ENCODE assay signal across 8 mouse cellular contexts in genomic region chr5:32713042-32713702, GRCm38 (mm10).
DNase-seq lines count a peak whose midpoint lies in the region; ATAC-seq and TF ChIP-seq lines count a peak whose summit lies in the region.

No protein-coding gene starts in this region.

- H3K4me3 ChIP-seq in lung, postnatal 0 days (ENCODE audit: low read depth, low read length) = peak overlapping the region; percentile 68
- H3K4me3 ChIP-seq in cortical plate, adult 2 months (ENCODE audit: insufficient read depth, low read length) = peak overlapping the region; percentile 87
- H3K4me3 ChIP-seq in hindbrain, embryonic 15.5 days = peak overlapping the region; percentile 72
- peak overlapping the region; percentile 59 for H3K4me3 ChIP-seq in midbrain, postnatal 0 days (ENCODE audit: low read depth, low read length)

- peak overlapping the region; percentile 95 for H3K27ac ChIP-seq in lung, postnatal 0 days (ENCODE audit: low read length)
- peak overlapping the region; percentile 20; the same call in 1 of the 2 replicates for H3K27ac ChIP-seq in cortical plate, adult 2 months (ENCODE audit: insufficient read depth, low read length)
- H3K27ac ChIP-seq in hindbrain, embryonic 15.5 days (replicated peaks) = peak overlapping the region; percentile 88
- H3K27ac ChIP-seq in midbrain, postnatal 0 days (ENCODE audit: low read depth, low read length) = peak overlapping the region; percentile 88

- TF ChIP-seq POLR2A in cortical plate, adult 2 months (IDR thresholded peaks at IDR 0.05; ENCODE audit: extremely low read depth, insufficient read depth, low read length) = no peak

- no peaks in the 10 kb centered on the region for H3K36me3 ChIP-seq in lung, postnatal 0 days (ENCODE audit: insufficient read depth, low read length)
- H3K36me3 ChIP-seq in hindbrain, embryonic 15.5 days = no peaks in the 10 kb centered on the region
- H3K36me3 ChIP-seq in midbrain, postnatal 0 days (ENCODE audit: insufficient read depth, low read length) = no peaks in the 10 kb centered on the region

- H3K9me3 ChIP-seq in lung, postnatal 0 days (ENCODE audit: low read length) = no peaks in the 10 kb centered on the region
- H3K9me3 ChIP-seq in hindbrain, embryonic 15.5 days = no peaks in the 10 kb centered on the region
- no peaks in the 10 kb centered on the region for H3K9me3 ChIP-seq in midbrain, postnatal 0 days (ENCODE audit: low read length)

- WGBS in lung, postnatal 0 days = 13% methylated on average over 2 of the region's 2 CpGs
- 21% methylated on average over 2 of the region's 2 CpGs for WGBS in hindbrain, embryonic 15.5 days
- 25% methylated on average over 2 of the region's 2 CpGs for WGBS in midbrain, postnatal 0 days

- peak overlapping the region; percentile 79 for H3K9ac ChIP-seq in lung, postnatal 0 days (replicated peaks; ENCODE audit: low read depth)
- H3K9ac ChIP-seq in hindbrain, embryonic 15.5 days = peak overlapping the region; percentile 61
- peak overlapping the region; percentile 69 for H3K9ac ChIP-seq in midbrain, postnatal 0 days (replicated peaks; ENCODE audit: low read length, poor library complexity, severe bottlenecking)

- peak; percentile 9 for DNase-seq in lung, postnatal 0 days (ENCODE audit: low spot score)
- DNase-seq in lung, postnatal 14 days = no peak
- peak; percentile 12 for DNase-seq in midbrain, postnatal 0 days (ENCODE audit: low spot score)
- no peak for DNase-seq in thymus, postnatal 25 days
- no peak for DNase-seq in right cerebral cortex, postnatal 10 days (ENCODE audit: low spot score in 2 of 2)
- no peak for DNase-seq in layer of hippocampus, adult 9-10 months (ENCODE audit: low spot score)

- peak overlapping the region; percentile 72 for H3K4me2 ChIP-seq in lung, postnatal 0 days (replicated peaks; ENCODE audit: low read depth, low read length)
- H3K4me2 ChIP-seq in hindbrain, embryonic 15.5 days = peak overlapping the region; percentile 92
- H3K4me2 ChIP-seq in midbrain, postnatal 0 days (ENCODE audit: low read depth, low read length, poor library complexity, severe bottlenecking) = peak overlapping the region; percentile 68

- H3K27me3 ChIP-seq in lung, postnatal 0 days (replicated peaks; ENCODE audit: insufficient read depth, low read length) = no peaks in the 10 kb centered on the region
- no peaks in the 10 kb centered on the region for H3K27me3 ChIP-seq in hindbrain, embryonic 15.5 days
- no peaks in the 10 kb centered on the region for H3K27me3 ChIP-seq in midbrain, postnatal 0 days (ENCODE audit: insufficient read depth, low read length)

- no peak for TF ChIP-seq CTCF in lung, postnatal 0 days (IDR thresholded peaks at IDR 0.05)
- no peak for TF ChIP-seq CTCF in cortical plate, adult 2 months (IDR thresholded peaks at IDR 0.05; ENCODE audit: extremely low read depth, insufficient read depth, low read length)
- TF ChIP-seq CTCF in midbrain, postnatal 0 days (IDR thresholded peaks at IDR 0.05) = no peak

- TF ChIP-seq EP300 in lung, postnatal 0 days (IDR thresholded peaks at IDR 0.05) = no peak

- peaks cover 3% of the 10 kb centered on the region; the same call in 1 of the 2 replicates for H3K4me1 ChIP-seq in lung, postnatal 0 days (ENCODE audit: insufficient read depth, low read depth, low read length)
- H3K4me1 ChIP-seq in cortical plate, adult 2 months (ENCODE audit: control insufficient read depth, insufficient read depth, low read length) = peaks cover 2% of the 10 kb centered on the region; the same call in 1 of the 2 replicates
- peaks cover 11% of the 10 kb centered on the region for H3K4me1 ChIP-seq in hindbrain, embryonic 15.5 days (replicated peaks)
- 0 out of 2 replicates have a peak, but pooled peaks cover 6% of the 10 kb centered on the region for H3K4me1 ChIP-seq in midbrain, postnatal 0 days (ENCODE audit: insufficient read depth, low read length)

- ATAC-seq in lung, postnatal 0 days = no peak
- ATAC-seq in hindbrain, embryonic 15.5 days (ENCODE audit: low FRiP score, low read depth) = no peak
- ATAC-seq in midbrain, postnatal 0 days (ENCODE audit: low FRiP score) = peak; percentile 35; the same call in 1 of the 2 replicates

Comparison
In these comparisons a context has a peak if more than half of its experiments do, and no peak if none do; other contexts are left out.
1. DNase-seq: peak in lung, postnatal 0 days (single experiment) and midbrain, postnatal 0 days (single experiment); none in lung, postnatal 14 days (single experiment), thymus, postnatal 25 days (single experiment), right cerebral cortex, postnatal 10 days (0 of 2) and layer of hippocampus, adult 9-10 months (single experiment).
2. H3K27ac ChIP-seq: peak in every context shown above with its lines; median percentile 95 in lung, postnatal 0 days; 88 in hindbrain, embryonic 15.5 days; 88 in midbrain, postnatal 0 days; 20 in cortical plate, adult 2 months.
3. Peak in every context shown above with its lines, with median percentiles within 50 percentile points of each other: H3K4me2 ChIP-seq, H3K4me3 ChIP-seq and H3K9ac ChIP-seq.